Mouse (Mus musculus) cerebellum, adult 2 months (tissue): ENCODE measurements around the gene Tnfsf13b. TPM values are rescaled to one million over a fixed set of nuclear protein-coding genes. Genes with fewer than 3 reads are reported as not detected.

Source experiments
- DNase-seq, 2 experiments: peaks; one replicate each; pipeline ENCODE4 v3.0.0; 2021
- H3K27ac ChIP-seq: fragments of 200-500 bp; 2 replicates; pipeline ENCODE4 v1.5.1; 2012; ENCODE audit warnings: low read length, control low read depth, inconsistent platforms; ENCODE audit not compliant: insufficient read depth
- H3K27me3 ChIP-seq: fragments of 200-500 bp; 2 replicates; pipeline ENCODE4 v1.6.1; 2012; ENCODE audit warnings: inconsistent platforms, mild to moderate bottlenecking, low read length, moderate library complexity; ENCODE audit not compliant: control insufficient read depth, insufficient read depth
- H3K4me1 ChIP-seq: fragments of 200-500 bp; 2 replicates; pipeline ENCODE4 v1.6.1; 2011; ENCODE audit warnings: low read length; ENCODE audit not compliant: control insufficient read depth, insufficient read depth
- H3K4me3 ChIP-seq: fragments of 200-500 bp; replicated peaks from 2 replicates; pipeline ENCODE3; 2011; ENCODE audit warnings: mild to moderate bottlenecking, low read depth, low read length, control low read depth; ENCODE audit not compliant: insufficient read depth
- CTCF ChIP-seq: fragments of 200-500 bp; IDR thresholded peaks from 2 replicates; pipeline ENCODE4 v1.5.1; 2011; ENCODE audit warnings: low read depth, mild to moderate bottlenecking, control low read depth, low read length, moderate library complexity, borderline replicate concordance; ENCODE audit not compliant: insufficient read depth
- POLR2A ChIP-seq: fragments of 200-500 bp; IDR thresholded peaks from 2 replicates; pipeline ENCODE4 v1.6.1; 2011; ENCODE audit warnings: low read length, control low read depth, borderline replicate concordance; ENCODE audit not compliant: insufficient read depth
- WGBS: fragments of 180-500 bp; shearing (Covaris S2); methylation state at CpG from one replicate; pipeline ENCODE4 v1.1.7; 2018; 5-methylcytosine and 5-hydroxymethylcytosine counted together
- polyA plus RNA-seq: library from polyadenylated mRNA; depleted of rRNA; stranded (reverse); fragments of >200 nt; gene quantifications from 2 replicates; pipeline ENCODE4 v1.2.3, GENCODE M21; 2012; rRNA removed

Gene Tnfsf13b
- polyA plus RNA-seq, 1 experiment, result 4.4 TPM

DNA sequence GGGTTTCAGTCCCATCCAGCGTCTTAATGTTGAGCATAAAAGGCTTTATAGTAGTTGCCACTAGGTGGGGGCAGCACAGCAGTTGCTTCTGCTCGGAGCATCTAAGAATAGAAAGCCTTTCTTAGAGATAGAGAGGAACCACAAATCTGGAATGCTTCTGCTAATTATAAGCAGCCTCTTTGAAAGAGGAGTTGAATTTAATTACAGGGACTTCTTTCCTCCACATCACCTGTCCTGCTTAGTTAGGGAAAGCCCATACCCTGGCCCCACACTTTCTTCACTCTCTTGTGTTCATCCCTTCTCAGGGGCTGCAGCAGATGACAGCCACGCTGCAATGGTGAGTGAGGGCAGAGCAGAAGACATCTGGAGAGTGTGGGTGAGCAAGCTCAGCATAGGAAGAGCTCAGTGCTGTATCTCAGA, 47.3 kb downstream of the Tnfsf13b start:
- 12% methylated on average over 3 of the region's 3 CpGs for WGBS
- Histone ChIP-seq H3K4me1 (no peaks in the 10 kb centered on the region), H3K27me3 (no peaks in the 10 kb centered on the region), H3K27ac (no peak overlapping the region), H3K4me3 (no peak overlapping the region)
- peak in 1 of 2 experiments; percentile 15 for DNase-seq
- no peak for TF ChIP-seq POLR2A
- TF ChIP-seq CTCF, result peak; percentile 17; the same call in 1 of the 2 replicates

DNA sequence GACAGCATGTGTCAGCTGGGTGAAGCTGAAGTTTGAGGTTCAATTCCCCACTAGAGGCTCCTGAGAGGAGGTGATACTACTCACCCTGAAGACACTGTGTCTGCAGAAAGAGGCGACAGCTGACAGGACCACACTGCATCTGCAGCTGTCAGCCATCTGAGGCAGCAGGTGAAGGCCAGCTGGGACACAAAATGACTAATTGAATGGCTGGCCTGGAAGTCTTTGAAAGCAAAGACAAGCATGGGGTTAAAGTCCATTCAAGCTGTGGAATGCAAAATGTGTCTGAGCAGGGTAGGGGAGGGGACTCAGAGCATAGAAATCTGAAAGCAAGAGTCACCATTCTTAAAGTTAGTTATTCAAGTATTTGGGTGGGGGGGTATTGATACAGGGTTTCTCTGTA, 54.7 kb downstream of the Tnfsf13b start:
- Histone ChIP-seq H3K4me3 (no peak overlapping the region), H3K4me1 (no peaks in the 10 kb centered on the region), H3K27ac (no peak overlapping the region), H3K27me3 (no peaks in the 10 kb centered on the region; the same call in 1 of the 2 replicates)
- 58% methylated on average over 1 of the region's 1 CpGs for WGBS
- TF ChIP-seq CTCF, result no peak
- no peak for TF ChIP-seq POLR2A
- no peak for DNase-seq

- Histone ChIP-seq H3K27ac (no peak overlapping the region), H3K4me3 (no peak overlapping the region), H3K4me1 (no peaks in the 10 kb centered on the region), H3K27me3 (no peaks in the 10 kb centered on the region; the same call in 1 of the 2 replicates)
- 33% methylated on average over 11 of the region's 11 CpGs for WGBS
- DNase-seq, result no peak
- TF ChIP-seq POLR2A (no peak), CTCF (no peak)
Measured at GRCm38 (mm10) chr8:10066906-10067305, 60.6 kb downstream of the Tnfsf13b start.

GRCm38 (mm10) chr8:10067775-10068174, 61.5 kb downstream of the Tnfsf13b start:
- no peak for DNase-seq
- H3K4me1 ChIP-seq, result no peaks in the 10 kb centered on the region
- no peak overlapping the region for H3K4me3 ChIP-seq
- H3K27ac ChIP-seq, result no peak overlapping the region
- no peaks in the 10 kb centered on the region; the same call in 1 of the 2 replicates for H3K27me3 ChIP-seq
- WGBS, result 26% methylated on average over 7 of the region's 7 CpGs
- TF ChIP-seq POLR2A (no peak), CTCF (no peak)

DNA sequence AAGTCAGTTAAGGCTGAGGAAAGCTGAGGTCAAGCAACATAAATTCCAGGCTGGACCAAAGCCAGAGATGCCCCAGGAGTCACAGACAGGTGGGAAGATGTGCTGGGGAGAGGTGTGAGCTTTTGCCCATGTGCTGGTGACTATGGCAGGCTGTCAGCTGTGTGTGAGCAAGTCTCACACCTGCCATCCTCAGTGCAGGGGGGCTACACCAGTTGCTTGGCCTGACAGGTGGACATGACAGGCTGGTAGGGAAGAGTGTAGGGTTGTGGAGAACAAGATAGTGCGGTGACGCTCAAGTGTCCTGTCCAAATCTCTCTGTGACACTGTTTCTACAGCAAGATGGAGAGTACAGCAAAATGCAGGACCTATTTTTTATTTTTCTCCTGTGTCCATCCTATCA, 66.1 kb downstream of the Tnfsf13b start:
- TF ChIP-seq POLR2A (no peak), CTCF (no peak)
- Histone ChIP-seq H3K27me3 (no peaks in the 10 kb centered on the region), H3K27ac (no peak overlapping the region), H3K4me1 (no peaks in the 10 kb centered on the region), H3K4me3 (no peak overlapping the region)
- WGBS, result 58% methylated on average over 2 of the region's 2 CpGs
- no peak for DNase-seq

Other genes starting within 250 kb of the Tnfsf13b start
- 53.9 and 58.5 TPM in 2 replicates for gene Fam155a, start 235.3 kb upstream of the Tnfsf13b start, polyA plus RNA-seq
- not detected in 2 replicates for gene Gm10217, start 142.2 kb upstream of the Tnfsf13b start, polyA plus RNA-seq
- gene Lig4, start 28.8 kb upstream of the Tnfsf13b start, polyA plus RNA-seq, result 5.3 and 5.6 TPM in 2 replicates
- gene Abhd13, start 28.8 kb upstream of the Tnfsf13b start, polyA plus RNA-seq, result 14.2 and 14.5 TPM in 2 replicates
- gene Myo16, start 147.4 kb downstream of the Tnfsf13b start, polyA plus RNA-seq, result 10.3 and 11.0 TPM in 2 replicates